Comparison of ENCODE assay signal across 8 mouse cellular contexts in the genomic region with DNA sequence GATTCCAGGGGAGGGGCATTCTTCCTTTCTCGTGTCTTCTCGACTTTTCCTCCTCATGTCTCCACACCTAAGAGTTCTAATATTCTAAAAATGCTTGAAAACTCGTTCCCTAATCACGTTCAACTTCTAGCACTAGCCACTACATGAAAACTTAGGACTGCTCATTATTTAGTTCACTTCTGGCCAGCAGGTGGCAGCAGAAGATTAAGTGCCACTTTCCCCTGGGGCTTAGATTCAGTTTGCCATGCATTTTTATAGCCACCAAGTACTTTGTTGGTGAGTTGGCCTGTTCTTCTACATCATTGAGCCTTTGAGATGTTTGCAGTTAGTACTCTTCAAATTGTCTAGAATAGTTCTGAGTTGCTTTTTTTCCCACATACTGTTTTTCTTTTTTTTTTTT. TPM values are rescaled to one million over a fixed set of nuclear protein-coding genes. Genes with fewer than 3 reads are reported as not detected.
DNase-seq lines count a peak whose midpoint lies in the region; ATAC-seq and TF ChIP-seq lines count a peak whose summit lies in the region.
"Had no signal": no experiment of that assay in that cellular context is flagged by ENCODE, and none has a peak within 500 bp of the region (broad histone marks: within the 10 kb centered on the region; RNA-seq: fewer than 3 reads in every experiment).

No protein-coding gene starts in this region.

- H3K4me1 ChIP-seq in forebrain, embryonic 13.5 days, result no peaks in the 10 kb centered on the region
- H3K4me1 ChIP-seq in hindbrain, embryonic 16.5 days (ENCODE audit: control insufficient read depth, insufficient read depth, low read depth, low read length), result no peaks in the 10 kb centered on the region

- no peaks in the 10 kb centered on the region for H3K27me3 ChIP-seq in Patski
- no peaks in the 10 kb centered on the region for H3K27me3 ChIP-seq in forebrain, embryonic 13.5 days
- no peaks in the 10 kb centered on the region for H3K27me3 ChIP-seq in hindbrain, embryonic 16.5 days (replicated peaks; ENCODE audit: control insufficient read depth, insufficient read depth, low read length)
- H3K27me3 ChIP-seq: megakaryocyte, embryonic 14.5 days had no signal

- peak; percentile 76 for ATAC-seq in Patski
- peak; percentile 57; the same call in 1 of the 2 replicates for ATAC-seq in forebrain, embryonic 13.5 days
- peak; percentile 68; the same call in 1 of the 2 replicates for ATAC-seq in hindbrain, embryonic 16.5 days
- peak; percentile 84 for ATAC-seq in megakaryocyte-erythroid progenitor cell, adult 5-6 weeks (replicated peaks; ENCODE audit: low FRiP score, low TSS enrichment, poor library complexity, severe bottlenecking)

- H3K9me3 ChIP-seq in forebrain, embryonic 13.5 days (replicated peaks), result no peaks in the 10 kb centered on the region
- H3K9me3 ChIP-seq in hindbrain, embryonic 16.5 days (ENCODE audit: control insufficient read depth, low read length), result no peaks in the 10 kb centered on the region
- H3K9me3 ChIP-seq: megakaryocyte, embryonic 14.5 days had no signal

- H3K27ac ChIP-seq in forebrain, embryonic 13.5 days, result no peak overlapping the region
- no peak overlapping the region for H3K27ac ChIP-seq in hindbrain, embryonic 16.5 days (ENCODE audit: low read depth, low read length)

- H3K4me2 ChIP-seq in forebrain, embryonic 13.5 days, result no peak overlapping the region
- no peak overlapping the region for H3K4me2 ChIP-seq in hindbrain, embryonic 16.5 days (ENCODE audit: low read length)

- in situ Hi-C loops in Patski (cut with MboI; ENCODE audit: low pct_unique_long_range_greater_than_20kb), result loop anchor here (5.0 to 10.0 kb wide), 2 partner anchors 73 to 240 kb away; no protein-coding TSS in a partner anchor

- 5% methylated on average over 4 of the region's 4 CpGs for WGBS in forebrain, embryonic 13.5 days
- WGBS in hindbrain, embryonic 16.5 days, result 5% methylated on average over 4 of the region's 4 CpGs

- no peak overlapping the region for H3K9ac ChIP-seq in forebrain, embryonic 13.5 days
- no peak overlapping the region for H3K9ac ChIP-seq in hindbrain, embryonic 16.5 days (ENCODE audit: low read depth, low read length)

- peak; percentile 86 for TF ChIP-seq CTCF in Patski (IDR thresholded peaks at IDR 0.05)

- H3K36me3 ChIP-seq in forebrain, embryonic 13.5 days (ENCODE audit: poor library complexity, severe bottlenecking), result no peaks in the 10 kb centered on the region
- no peaks in the 10 kb centered on the region for H3K36me3 ChIP-seq in hindbrain, embryonic 16.5 days (ENCODE audit: control insufficient read depth, insufficient read depth, low read length)

- POLR2A ChIA-PET in Patski (lab: Charles Lee), result no interaction called here

- H3K4me3 ChIP-seq in forebrain, embryonic 13.5 days, result no peak overlapping the region
- no peak overlapping the region for H3K4me3 ChIP-seq in hindbrain, embryonic 16.5 days (ENCODE audit: low read length)
- H3K4me3 ChIP-seq: megakaryocyte, embryonic 14.5 days had no signal

- CTCF ChIA-PET in Patski (lab: Charles Lee), result interaction anchor here (0.9 to 1.0 kb wide), 3 partner anchors 11 to 135 kb away, joined by 3 to 4 read pairs (median 3); no protein-coding TSS in a partner anchor

- DNase-seq in Patski (ENCODE audit: low read depth, low spot score), result no peak
- DNase-seq in c-Kit-positive CD71-positive TER-119-negative erythroid progenitor cells, embryonic 14.5 days (ENCODE audit: low read depth), result peak; percentile 55
- DNase-seq in layer of hippocampus, postnatal 36 days, result peak; percentile 63 to 69
- peak; percentile 35 for DNase-seq in spleen, adult 12 weeks (ENCODE audit: low spot score)

RNA-seq across cellular contexts. Expression of gene Ddx10, which starts 6.5 kb away (rescaled TPM):
- 23.9 TPM for polyA plus RNA-seq in Patski (2021)
- 22.6 and 23.5 TPM in 2 replicates for polyA plus RNA-seq in forebrain, embryonic 13.5 days (2015; fragmentation: Nextera tagmentation; extraction: Ambion mirVana)
- polyA plus RNA-seq in hindbrain, embryonic 16.5 days (2015; fragmentation: Nextera tagmentation; extraction: Ambion mirVana), result 23.1 and 24.0 TPM in 2 replicates
- total RNA-seq in layer of hippocampus, postnatal 36 days (2021), result 10 to 100 TPM; 21.0 to 21.5 TPM
- 35.9 and 49.9 TPM in 2 replicates for total RNA-seq in megakaryocyte-erythroid progenitor cell, adult 5-6 weeks (2014; fragmentation: Nextera tagmentation)
- 117 TPM in 2 replicates for total RNA-seq in megakaryocyte-erythroid progenitor cell, adult 5-6 weeks (2017)

RNA-seq across cellular contexts. Expression of gene Exph5, which starts 47.1 kb away (rescaled TPM):
- 0.76 TPM for polyA plus RNA-seq in Patski (2021)
- 0.10 TPM in 1 of 2 replicates, not detected in the other for polyA plus RNA-seq in forebrain, embryonic 13.5 days (2015; fragmentation: Nextera tagmentation; extraction: Ambion mirVana)
- 0.48 and 0.55 TPM in 2 replicates for polyA plus RNA-seq in hindbrain, embryonic 16.5 days (2015; fragmentation: Nextera tagmentation; extraction: Ambion mirVana)
- total RNA-seq in layer of hippocampus, postnatal 36 days (2021), result 1 to 10 TPM; 3.8 to 4.0 TPM
- not detected in 2 replicates for total RNA-seq in megakaryocyte-erythroid progenitor cell, adult 5-6 weeks (2014; fragmentation: Nextera tagmentation)
- total RNA-seq in megakaryocyte-erythroid progenitor cell, adult 5-6 weeks (2017), result not detected in 2 replicates
